Mouse (Mus musculus) heart, embryonic 11.5 days (tissue): ENCODE results near the gene Smcr8. TPM values are rescaled to one million over a fixed set of nuclear protein-coding genes. Genes with fewer than 3 reads are reported as not detected.

Source experiments
- microRNA-seq: library from miRNA; unstranded; fragments of <30 nt; microRNA quantifications from one replicate; pipeline ENCODE4, GENCODE M21; 2016; ENCODE audit warnings: borderline number of aligned reads
- polyA plus RNA-seq: library from polyadenylated mRNA; unstranded; fragments of >200 nt; fragmentation: Nextera tagmentation; extraction: Ambion mirVana; gene quantifications from 2 replicates; pipeline ENCODE4 v1.2.1, GENCODE M21; 2014

Smcr8 gene
- polyA plus RNA-seq, 1 experiment from 2014 or later: 6.0 TPM

Small RNAs within 50 kb of the gene (microRNA-seq; reads per million reads assigned to microRNA genes)
- gene Mir5100: 2.2 reads per million, percentile 27 among the genes with 10 or more reads in this experiment

Other genes with a start within 250 kb of the Smcr8 start
- 31.6 and 35.0 TPM in 2 replicates for gene Alkbh5, start 241.1 kb upstream of the Smcr8 start, polyA plus RNA-seq
- 32.6 and 40.7 TPM in 2 replicates for gene Llgl1, start 77.8 kb upstream of the Smcr8 start, polyA plus RNA-seq
- 63.6 and 79.5 TPM in 2 replicates for gene Flii, start 50.3 kb upstream of the Smcr8 start, polyA plus RNA-seq
- 14.4 and 18.4 TPM in 2 replicates for gene Mief2, start 49.1 kb upstream of the Smcr8 start, polyA plus RNA-seq
- gene Top3a, start 159 bp upstream of the Smcr8 start, polyA plus RNA-seq: 10.5 and 13.1 TPM in 2 replicates
- 36.4 and 44.4 TPM in 2 replicates for gene Shmt1, start 34.2 kb downstream of the Smcr8 start, polyA plus RNA-seq
- 31.8 and 33.9 TPM in 2 replicates for gene Dhrs7b, start 53.1 kb downstream of the Smcr8 start, polyA plus RNA-seq
- gene Tmem11, start 101.7 kb downstream of the Smcr8 start, polyA plus RNA-seq: 68.1 and 68.4 TPM in 2 replicates
- 20.2 and 23.9 TPM in 2 replicates for gene Natd1, start 137.2 kb downstream of the Smcr8 start, polyA plus RNA-seq
- 74.6 and 77.9 TPM in 2 replicates for gene Map2k3, start 154.5 kb downstream of the Smcr8 start, polyA plus RNA-seq
- 1.5 and 2.0 TPM in 2 replicates for gene Kcnj12, start 245.0 kb downstream of the Smcr8 start, polyA plus RNA-seq